Mouse (Mus musculus) spleen, adult 2 months (tissue): Measurements from ENCODE around the gene Cops7b.

Experiments used
- CTCF ChIP-seq: fragments of 200-500 bp; IDR thresholded peaks from 2 replicates; pipeline ENCODE4 v1.5.1; 2011; ENCODE audit warnings: mild to moderate bottlenecking, inconsistent platforms; ENCODE audit not compliant: insufficient read depth, insufficient read length, insufficient replicate concordance; ENCODE audit errors: extremely low read depth
- POLR2A ChIP-seq: fragments of 200-500 bp; IDR thresholded peaks from 2 replicates; pipeline ENCODE4 v1.6.1; 2011; ENCODE audit warnings: low read depth, low read length, inconsistent platforms

- TF ChIP-seq CTCF: no peak
- TF ChIP-seq POLR2A: no peak
These were observed 23.5 kb upstream of the Cops7b start for GRCm38 (mm10) chr1:86559232-86559631.
